Mouse (Mus musculus): ENCODE results near the gene Tmem246.
A peak's percentile ranks its signal among the peaks of the same experiment; 100 is the strongest.

Gene Tmem246

GRCm38 (mm10) chr4:49581256-49581655 lies 16.4 kb downstream of the Tmem246 start:
- DNase-seq (ENCODE audit: low read depth, low spot score): no peak

DNA sequence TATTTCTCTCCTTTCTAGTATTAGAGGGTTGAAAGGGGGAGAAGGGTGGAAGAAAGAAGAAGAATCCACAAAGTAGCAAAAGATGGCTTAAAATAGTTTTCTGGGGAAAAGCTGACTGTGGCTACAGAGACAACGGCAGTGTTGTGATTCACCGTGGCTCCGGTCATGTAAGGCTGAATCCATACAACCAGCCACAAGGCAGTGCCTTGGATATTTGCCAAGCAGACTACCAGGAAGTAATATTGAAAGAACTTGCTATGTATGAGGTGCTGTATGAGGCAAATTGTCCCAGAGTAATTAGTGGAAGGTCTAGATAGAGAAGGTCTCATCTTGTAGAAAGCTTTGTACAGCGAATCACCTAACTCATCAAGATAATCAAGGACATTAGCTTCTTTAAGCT lies 25.5 kb downstream of the Tmem246 start:
- DNase-seq (ENCODE audit: low read depth, low spot score): no peak

DNA sequence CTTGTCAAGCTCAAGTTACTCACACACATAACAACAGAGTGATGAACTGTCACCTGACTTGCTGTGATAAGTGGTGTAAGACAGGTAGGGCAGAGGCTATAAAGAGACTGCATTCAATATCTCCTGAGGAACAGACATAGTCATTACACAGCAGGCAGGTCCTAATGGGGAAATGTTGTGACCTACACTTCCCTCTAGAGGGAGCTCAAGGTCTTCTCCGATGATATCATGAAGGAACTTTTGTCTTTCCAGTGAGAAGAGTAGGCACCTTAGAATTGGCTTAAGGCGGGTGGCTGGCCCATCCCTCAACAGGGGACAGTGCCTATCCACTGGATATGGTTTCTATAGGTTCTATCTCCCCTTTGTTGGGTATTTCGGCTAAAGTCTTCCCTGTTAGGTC lies 30.1 kb downstream of the Tmem246 start:
- DNase-seq (ENCODE audit: low read depth, low spot score): peak; percentile 48

GRCm38 (mm10) chr4:49559915-49560772 lies 37.5 kb downstream of the Tmem246 start:
- DNase-seq (ENCODE audit: low read depth, low spot score): peak; percentile 20

DNA sequence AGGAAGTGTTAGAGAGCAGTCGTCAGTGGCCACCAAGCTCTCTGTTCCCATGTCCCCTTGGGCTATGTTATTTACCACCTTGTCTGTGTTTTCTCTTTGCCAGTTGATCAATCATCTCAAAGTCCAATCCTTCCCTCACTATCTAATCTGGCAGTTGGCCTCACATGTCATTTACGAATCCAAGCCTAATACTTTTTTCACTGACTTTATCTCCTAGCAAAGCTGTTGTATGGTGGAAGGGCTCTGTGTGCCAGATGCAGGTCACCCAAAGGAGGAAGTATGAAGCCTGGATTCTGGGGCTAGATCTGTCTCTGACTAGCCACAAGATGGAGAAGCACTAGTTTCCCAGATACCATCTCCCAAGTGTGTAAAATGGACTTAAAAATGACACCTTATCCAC lies 39.5 kb downstream of the Tmem246 start:
- DNase-seq (ENCODE audit: low read depth, low spot score): no peak

DNA sequence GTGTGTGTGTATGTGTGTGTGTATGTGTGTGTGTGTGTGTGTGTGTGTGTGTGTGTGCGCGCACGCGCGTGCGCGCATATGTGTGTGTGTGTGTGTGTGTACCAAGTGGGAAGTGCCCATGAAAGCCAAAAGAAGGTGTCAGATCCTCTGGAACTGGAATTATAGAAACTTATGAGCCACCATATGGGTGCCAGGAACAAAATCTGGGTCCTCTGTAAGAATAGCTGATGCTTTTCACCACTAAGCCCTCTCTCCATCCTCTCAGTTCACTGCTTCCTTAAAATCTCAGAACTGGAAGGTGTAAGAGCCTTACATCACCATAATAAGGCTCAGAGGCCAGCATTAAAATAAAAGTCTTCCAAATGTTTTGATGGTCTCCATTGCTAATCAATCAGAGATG lies 40.3 kb downstream of the Tmem246 start:
- no peak for DNase-seq (ENCODE audit: low read depth, low spot score)

GRCm38 (mm10) chr4:49553380-49553779 lies 44.3 kb downstream of the Tmem246 start:
- no peak for DNase-seq (ENCODE audit: low read depth, low spot score)

GRCm38 (mm10) chr4:49549383-49549782 lies 48.3 kb downstream of the Tmem246 start, which contains the start of gene Aldob:
Gene Aldob, minus strand, starts transcription at chr4:49549546.
- DNase-seq (ENCODE audit: low read depth, low spot score): no peak

GRCm38 (mm10) chr4:49547544-49548219 lies 50.0 kb downstream of the Tmem246 start:
- no peak for DNase-seq (ENCODE audit: low read depth, low spot score)

DNA sequence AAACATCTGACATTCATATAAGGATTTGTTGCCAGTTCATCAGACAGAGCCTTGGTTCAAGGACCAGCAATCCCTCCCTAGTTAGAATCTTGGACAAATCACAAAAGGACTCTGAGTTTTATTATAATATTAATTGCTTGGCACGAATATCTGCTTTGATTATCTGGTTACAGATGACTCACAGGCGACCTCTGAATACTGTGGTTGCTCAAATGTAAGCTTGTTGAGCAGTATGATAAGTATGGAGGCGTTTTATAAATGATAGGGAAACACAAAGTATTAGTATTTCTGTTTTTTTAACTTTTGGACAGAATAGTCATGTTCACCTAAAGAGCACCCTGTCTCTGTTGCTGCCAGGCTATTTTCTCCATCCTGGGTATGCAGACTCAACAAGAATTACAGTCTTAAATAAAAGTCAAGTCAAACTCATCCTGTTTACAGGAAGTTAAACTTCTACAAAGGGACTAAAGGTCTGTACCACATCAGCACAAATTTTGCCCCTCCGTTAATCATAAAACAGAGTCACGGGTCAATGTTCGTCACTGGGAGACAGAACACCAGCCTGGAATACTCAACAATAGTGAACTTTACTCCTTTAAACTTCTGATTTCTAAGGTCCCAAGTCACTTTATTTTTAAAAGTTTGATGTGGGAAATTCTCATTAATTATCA lies 50.7 kb downstream of the Tmem246 start:
- no peak for DNase-seq (ENCODE audit: low read depth, low spot score)

- DNase-seq (ENCODE audit: low read depth, low spot score): no peak
These were observed 51.6 kb downstream of the Tmem246 start for GRCm38 (mm10) chr4:49546026-49546425.

DNA sequence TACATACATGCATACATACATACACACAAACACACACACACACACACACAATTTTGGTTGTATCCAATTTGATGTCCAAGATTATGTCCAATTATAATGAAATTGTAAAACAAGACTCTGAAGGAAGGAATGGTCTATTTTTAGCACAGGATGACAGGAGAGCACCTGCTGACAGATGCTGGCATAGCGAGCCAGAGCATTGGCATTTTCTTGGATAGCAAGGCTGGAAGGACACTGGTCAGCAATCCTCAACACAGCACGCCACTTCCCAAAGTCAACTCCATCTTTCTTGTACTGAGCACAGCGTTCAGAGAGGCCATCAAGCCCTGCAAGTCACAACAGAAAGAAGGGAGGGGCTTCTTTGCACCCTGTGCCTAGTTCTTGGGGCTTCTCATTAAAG lies 56.7 kb downstream of the Tmem246 start:
- DNase-seq (ENCODE audit: low read depth, low spot score): no peak

GRCm38 (mm10) chr4:49539665-49540064 lies 58.0 kb downstream of the Tmem246 start:
- no peak for DNase-seq (ENCODE audit: low read depth, low spot score)

GRCm38 (mm10) chr4:49536671-49537070 lies 61.0 kb downstream of the Tmem246 start:
- no peak for DNase-seq (ENCODE audit: low read depth, low spot score)

DNA sequence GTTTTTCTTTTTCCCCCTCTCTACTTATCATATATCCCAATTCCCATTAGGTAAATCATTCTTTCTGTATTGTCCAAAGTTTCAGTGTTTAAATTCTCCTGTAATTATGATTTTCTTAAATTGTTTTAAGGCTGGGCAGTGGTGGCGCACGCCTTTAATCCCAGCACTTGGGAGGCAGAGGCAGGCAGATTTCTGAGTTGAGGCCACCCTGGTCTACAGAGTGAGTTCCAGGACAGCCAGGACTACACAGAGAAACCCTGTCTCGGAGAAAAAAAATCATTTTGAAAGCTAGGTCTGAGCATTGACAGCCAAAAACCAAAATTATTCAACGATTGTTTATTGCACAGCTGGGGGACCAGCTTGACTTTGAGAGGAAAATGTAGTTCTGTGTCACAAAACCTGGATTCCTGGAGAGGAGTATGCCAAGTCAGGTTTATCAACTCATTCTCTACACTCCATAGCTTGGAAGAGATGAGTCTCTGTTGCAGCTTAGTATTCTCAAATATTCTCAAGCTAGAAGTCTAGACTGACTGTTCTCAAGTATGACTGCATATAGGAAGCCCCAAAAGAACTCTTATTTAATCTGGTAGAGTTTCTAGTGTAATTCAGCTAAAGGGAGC lies 61.9 kb downstream of the Tmem246 start:
- DNase-seq (ENCODE audit: low read depth, low spot score): no peak

- no peak for DNase-seq (ENCODE audit: low read depth, low spot score)
These were observed 62.6 kb downstream of the Tmem246 start for GRCm38 (mm10) chr4:49535036-49535435.
